Mouse (Mus musculus): ENCODE measurements around the gene Vmn2r102. TPM values are rescaled to one million over a fixed set of nuclear protein-coding genes. Genes with fewer than 3 reads are reported as not detected.

Vmn2r102 gene
- polyA plus RNA-seq (2015; fragmentation: Nextera tagmentation; extraction: Ambion mirVana) = not detected in 2 replicates

- WGBS = 58% methylated on average over 2 of the region's 2 CpGs
- no peak within 1 kb of the TSS for H3K9ac ChIP-seq (ENCODE audit: low read length)
- no peak within 1 kb of the TSS for H3K4me3 ChIP-seq (ENCODE audit: low read length)
- no peaks in the 10 kb centered on the region for H3K36me3 ChIP-seq (ENCODE audit: control insufficient read depth, insufficient read depth)
- H3K9me3 ChIP-seq (replicated peaks; ENCODE audit: control insufficient read depth, low read length) = no peaks in the 10 kb centered on the region
- no peak within 1 kb of the TSS for H3K27ac ChIP-seq (ENCODE audit: low read length)
- H3K4me2 ChIP-seq (ENCODE audit: low read depth, low read length) = no peak within 1 kb of the TSS
- no peaks in the 10 kb centered on the region for H3K4me1 ChIP-seq (ENCODE audit: control insufficient read depth, insufficient read depth, low read length)
- no peak for ATAC-seq (replicated peaks; ENCODE audit: extremely low read depth, insufficient read depth, low FRiP score)
- H3K27me3 ChIP-seq (ENCODE audit: control insufficient read depth, insufficient read depth, low read length) = no peaks in the 10 kb centered on the region
Observed at GRCm38 (mm10) chr17:19660028-19660427, at the start of gene Vmn2r102. Vmn2r102 (plus strand) TSS chr17:19660328.

- no peaks in the 10 kb centered on the region for H3K4me1 ChIP-seq (ENCODE audit: control insufficient read depth, insufficient read depth, low read length)
- peaks cover 27% of the 10 kb centered on the region for H3K9me3 ChIP-seq (replicated peaks; ENCODE audit: control insufficient read depth, low read length)
- 82% methylated on average over 1 of the region's 1 CpGs for WGBS
Observed at GRCm38 (mm10) chr17:19629328-19629727, 30.8 kb upstream of the Vmn2r102 start.

GRCm38 (mm10) chr17:19658447-19658846 lies 1.7 kb upstream of the Vmn2r102 start:
- no peak for ATAC-seq (replicated peaks; ENCODE audit: extremely low read depth, insufficient read depth, low FRiP score)
- Histone ChIP-seq H3K9ac (ENCODE audit: low read length) (no peak overlapping the region), H3K9me3 (replicated peaks; ENCODE audit: control insufficient read depth, low read length) (no peaks in the 10 kb centered on the region), H3K27me3 (ENCODE audit: control insufficient read depth, insufficient read depth, low read length) (no peaks in the 10 kb centered on the region), H3K4me2 (ENCODE audit: low read depth, low read length) (no peak overlapping the region), H3K27ac (ENCODE audit: low read length) (no peak overlapping the region), H3K36me3 (ENCODE audit: control insufficient read depth, insufficient read depth) (no peaks in the 10 kb centered on the region), H3K4me3 (ENCODE audit: low read length) (no peak overlapping the region), H3K4me1 (ENCODE audit: control insufficient read depth, insufficient read depth, low read length) (no peaks in the 10 kb centered on the region)
- 65% methylated on average over 3 of the region's 3 CpGs for WGBS

More at GRCm38 (mm10) chr17:19629328-19629727, 30.8 kb upstream of the Vmn2r102 start:
- no peak overlapping the region for H3K9ac ChIP-seq (ENCODE audit: low read length)
- no peak overlapping the region for H3K27ac ChIP-seq (ENCODE audit: low read length)
- H3K27me3 ChIP-seq (ENCODE audit: control insufficient read depth, insufficient read depth, low read length) = no peaks in the 10 kb centered on the region
- no peak overlapping the region for H3K4me2 ChIP-seq (ENCODE audit: low read depth, low read length)
- ATAC-seq (replicated peaks; ENCODE audit: extremely low read depth, insufficient read depth, low FRiP score) = no peak
- no peaks in the 10 kb centered on the region for H3K36me3 ChIP-seq (ENCODE audit: control insufficient read depth, insufficient read depth)
- no peak overlapping the region for H3K4me3 ChIP-seq (ENCODE audit: low read length)

GRCm38 (mm10) chr17:19692062-19692461 lies 31.9 kb downstream of the Vmn2r102 start:
- ATAC-seq (replicated peaks; ENCODE audit: extremely low read depth, insufficient read depth, low FRiP score) = no peak
- H3K9ac ChIP-seq (ENCODE audit: low read length) = no peak overlapping the region

More at GRCm38 (mm10) chr17:19692062-19692461, 31.9 kb downstream of the Vmn2r102 start:
- H3K27me3 ChIP-seq (ENCODE audit: control insufficient read depth, insufficient read depth, low read length) = no peaks in the 10 kb centered on the region
- H3K9me3 ChIP-seq (replicated peaks; ENCODE audit: control insufficient read depth, low read length) = peaks cover 12% of the 10 kb centered on the region
- no peak overlapping the region for H3K4me2 ChIP-seq (ENCODE audit: low read depth, low read length)
- no peaks in the 10 kb centered on the region for H3K4me1 ChIP-seq (ENCODE audit: control insufficient read depth, insufficient read depth, low read length)
- no peak overlapping the region for H3K27ac ChIP-seq (ENCODE audit: low read length)
- H3K36me3 ChIP-seq (ENCODE audit: control insufficient read depth, insufficient read depth) = no peaks in the 10 kb centered on the region
- no peak overlapping the region for H3K4me3 ChIP-seq (ENCODE audit: low read length)

Other genes starting within 250 kb of the Vmn2r102 start
- not detected in 2 replicates for gene Vmn2r100, start 155.6 kb upstream of the Vmn2r102 start, polyA plus RNA-seq (2015; fragmentation: Nextera tagmentation; extraction: Ambion mirVana)
- not detected in 2 replicates for gene Vmn2r101, start 83.1 kb upstream of the Vmn2r102 start, polyA plus RNA-seq (2015; fragmentation: Nextera tagmentation; extraction: Ambion mirVana)
- not detected in 2 replicates for gene Vmn2r103, start 113.0 kb downstream of the Vmn2r102 start, polyA plus RNA-seq (2015; fragmentation: Nextera tagmentation; extraction: Ambion mirVana)